Mouse (Mus musculus): ENCODE results near the gene Msl1. TPM values are rescaled to one million over a fixed set of nuclear protein-coding genes. Genes with fewer than 3 reads are reported as not detected.
A peak's percentile ranks its signal among the peaks of the same experiment; 100 is the strongest.

Msl1 gene
- total RNA-seq (2018; cell fraction: chromatin; rRNA removed) = 100 to 1,000 TPM in 4 of 26 experiments, 10 to 100 TPM in 22; 26.6 to 124 (median 61.3) TPM
- total RNA-seq (2018; cell fraction: cytosol; rRNA removed) = 10 to 100 TPM; 35.5 to 64.0 (median 51.6) TPM
- 100 to 1,000 TPM in 7 of 26 experiments, 10 to 100 TPM in 19; 40.3 to 121 (median 76.1) TPM for total RNA-seq (2018; cell fraction: nucleus; rRNA removed)
- polyA plus RNA-seq (2018) = 40.0 to 80.9 TPM (median 44.0 TPM) in 3 replicates

GRCm38 (mm10) chr11:98795015-98795713, at the start of gene Msl1:
Msl1 (plus strand) TSS chr11:98795516.
- H3K27ac ChIP-seq = peak within 1 kb of the TSS; percentile 77
- H3K4me3 ChIP-seq (ENCODE audit: inconsistent target) = peak within 1 kb of the TSS; percentile 81
- H3K79me2 ChIP-seq (ENCODE audit: inconsistent target) = peaks cover 41% of the 10 kb centered on the region
- peaks cover 10% of the 10 kb centered on the region for H3K36me3 ChIP-seq (ENCODE audit: inconsistent target)
- under 1% methylated on average over 36 of the region's 89 CpGs for WGBS (ENCODE audit: missing documents)

- Histone ChIP-seq H3K79me2 (ENCODE audit: inconsistent target) (no peaks in the 10 kb centered on the region; the same call in 1 of the 2 replicates), H3K4me3 (ENCODE audit: inconsistent target) (no peak overlapping the region), H3K36me3 (ENCODE audit: inconsistent target) (no peaks in the 10 kb centered on the region), H3K27ac (no peak overlapping the region)
- 82% methylated on average over 12 of the region's 12 CpGs for WGBS (ENCODE audit: missing documents)
These were observed 49.1 kb upstream of the Msl1 start for GRCm38 (mm10) chr11:98745932-98746853.

- 7% methylated on average over 16 of the region's 19 CpGs for WGBS (ENCODE audit: missing documents)
These were observed 48.2 kb upstream of the Msl1 start for GRCm38 (mm10) chr11:98746855-98747693.

GRCm38 (mm10) chr11:98747804-98748505, 47.4 kb upstream of the Msl1 start:
- no peak overlapping the region for H3K4me3 ChIP-seq (ENCODE audit: inconsistent target)
- no peaks in the 10 kb centered on the region; the same call in 1 of the 2 replicates for H3K79me2 ChIP-seq (ENCODE audit: inconsistent target)
- WGBS (ENCODE audit: missing documents) = 56% methylated on average over 6 of the region's 6 CpGs
- no peak overlapping the region for H3K27ac ChIP-seq
- no peaks in the 10 kb centered on the region for H3K36me3 ChIP-seq (ENCODE audit: inconsistent target)

More at GRCm38 (mm10) chr11:98746855-98747693, 48.2 kb upstream of the Msl1 start:
- Histone ChIP-seq H3K36me3 (ENCODE audit: inconsistent target) (no peaks in the 10 kb centered on the region), H3K27ac (no peak overlapping the region), H3K79me2 (ENCODE audit: inconsistent target) (no peaks in the 10 kb centered on the region; the same call in 1 of the 2 replicates), H3K4me3 (ENCODE audit: inconsistent target) (peak overlapping the region; percentile 24)

GRCm38 (mm10) chr11:98748506-98749416, 46.6 kb upstream of the Msl1 start:
- Histone ChIP-seq H3K36me3 (ENCODE audit: inconsistent target) (no peaks in the 10 kb centered on the region), H3K79me2 (ENCODE audit: inconsistent target) (no peaks in the 10 kb centered on the region; the same call in 1 of the 2 replicates), H3K4me3 (ENCODE audit: inconsistent target) (no peak overlapping the region), H3K27ac (no peak overlapping the region)
- WGBS (ENCODE audit: missing documents) = 63% methylated on average over 15 of the region's 15 CpGs

GRCm38 (mm10) chr11:98749716-98750115, 45.6 kb upstream of the Msl1 start:
- Histone ChIP-seq H3K36me3 (ENCODE audit: inconsistent target) (no peaks in the 10 kb centered on the region), H3K79me2 (ENCODE audit: inconsistent target) (no peaks in the 10 kb centered on the region; the same call in 1 of the 2 replicates), H3K4me3 (ENCODE audit: inconsistent target) (no peak overlapping the region), H3K27ac (no peak overlapping the region)
- 93% methylated on average over 3 of the region's 5 CpGs for WGBS (ENCODE audit: missing documents)

GRCm38 (mm10) chr11:98750351-98751201, 44.7 kb upstream of the Msl1 start:
- Histone ChIP-seq H3K79me2 (ENCODE audit: inconsistent target) (no peaks in the 10 kb centered on the region; the same call in 1 of the 2 replicates), H3K27ac (no peak overlapping the region), H3K36me3 (ENCODE audit: inconsistent target) (no peaks in the 10 kb centered on the region), H3K4me3 (ENCODE audit: inconsistent target) (no peak overlapping the region)
- 33% methylated on average over 17 of the region's 17 CpGs for WGBS (ENCODE audit: missing documents)

- Histone ChIP-seq H3K27ac (no peak overlapping the region), H3K4me3 (ENCODE audit: inconsistent target) (no peak overlapping the region), H3K36me3 (ENCODE audit: inconsistent target) (no peaks in the 10 kb centered on the region), H3K79me2 (ENCODE audit: inconsistent target) (no peaks in the 10 kb centered on the region)
- 67% methylated on average over 6 of the region's 6 CpGs for WGBS (ENCODE audit: missing documents)
These were observed 44.0 kb upstream of the Msl1 start for GRCm38 (mm10) chr11:98751221-98751782.

GRCm38 (mm10) chr11:98752562-98753140, 42.7 kb upstream of the Msl1 start:
- Histone ChIP-seq H3K36me3 (ENCODE audit: inconsistent target) (no peaks in the 10 kb centered on the region), H3K79me2 (ENCODE audit: inconsistent target) (no peaks in the 10 kb centered on the region), H3K27ac (no peak overlapping the region), H3K4me3 (ENCODE audit: inconsistent target) (no peak overlapping the region)
- 90% methylated on average over 10 of the region's 10 CpGs for WGBS (ENCODE audit: missing documents)

GRCm38 (mm10) chr11:98753264-98753663, 42.1 kb upstream of the Msl1 start:
- H3K27ac ChIP-seq = no peak overlapping the region
- H3K36me3 ChIP-seq (ENCODE audit: inconsistent target) = no peaks in the 10 kb centered on the region
- 98% methylated on average over 5 of the region's 5 CpGs for WGBS (ENCODE audit: missing documents)
- no peaks in the 10 kb centered on the region for H3K79me2 ChIP-seq (ENCODE audit: inconsistent target)
- no peak overlapping the region for H3K4me3 ChIP-seq (ENCODE audit: inconsistent target)

- Histone ChIP-seq H3K27ac (peak overlapping the region; percentile 32), H3K4me3 (ENCODE audit: inconsistent target) (no peak overlapping the region)
- 46% methylated on average over 9 of the region's 9 CpGs for WGBS (ENCODE audit: missing documents)
These were observed 41.1 kb upstream of the Msl1 start for GRCm38 (mm10) chr11:98754151-98754620.

More at GRCm38 (mm10) chr11:98754151-98754620, 41.1 kb upstream of the Msl1 start:
- Histone ChIP-seq H3K36me3 (ENCODE audit: inconsistent target) (no peaks in the 10 kb centered on the region), H3K79me2 (ENCODE audit: inconsistent target) (no peaks in the 10 kb centered on the region)
